Comparison of ENCODE assay signal across 15 mouse cellular contexts in genomic region chr7:133304461-133304860, GRCm38 (mm10).
DNase-seq lines count a peak whose midpoint lies in the region; TF ChIP-seq lines count a peak whose summit lies in the region.
"Had no signal": no experiment of that assay in that cellular context is flagged by ENCODE, and none has a peak within 500 bp of the region (broad histone marks: within the 10 kb centered on the region; RNA-seq: fewer than 3 reads in every experiment).

No protein-coding gene starts in this region.

- TF ChIP-seq POLR2A in brain, embryonic 14.5 days (IDR thresholded peaks at IDR 0.05; ENCODE audit: borderline replicate concordance, extremely low read depth, insufficient read depth, insufficient read length, poor library complexity, severe bottlenecking): no peak

- peak; percentile 51 for DNase-seq in adrenal gland, adult 2 months
- DNase-seq in adrenal gland, postnatal 4 days (ENCODE audit: low spot score in 2 of 2): no peak
- DNase-seq in 3T3-L1 (ENCODE audit: low read depth, low spot score): peak; percentile 2
- DNase-seq in adrenal gland, postnatal 10 days: peak; percentile 33
- peak; percentile 25 for DNase-seq in brain, embryonic 14.5 days (ENCODE audit: low read depth)
- no peak for DNase-seq in left cerebral cortex, adult 18-20 months (ENCODE audit: low spot score in 2 of 2)
- DNase-seq in heart, adult 11 months: no peak
- DNase-seq: cerebellum, adult 11-12 months; cerebellum, adult 9-10 months; cerebellum, postnatal 25 days; gastrocnemius, adult 2 months; gastrocnemius, postnatal 25 days; heart, adult 18-20 months; heart, postnatal 10 days; heart, postnatal 4 days had no signal

- no peak for TF ChIP-seq CTCF in brain, embryonic 14.5 days (IDR thresholded peaks at IDR 0.05; ENCODE audit: borderline replicate concordance, extremely low read depth, insufficient read depth, insufficient read length)

Comparison
In these comparisons a context has a peak if more than half of its experiments do, and no peak if none do; other contexts are left out.
1. DNase-seq: peak in adrenal gland, adult 2 months (single experiment), 3T3-L1 (single experiment), adrenal gland, postnatal 10 days (single experiment) and brain, embryonic 14.5 days (single experiment); none in adrenal gland, postnatal 4 days (0 of 2), left cerebral cortex, adult 18-20 months (0 of 2) and heart, adult 11 months (single experiment).